Mouse (Mus musculus) kidney, embryonic 16.5 days (tissue): Measurements from ENCODE around the gene Fxyd7. TPM values are rescaled to one million over a fixed set of nuclear protein-coding genes. Genes with fewer than 3 reads are reported as not detected.
A peak's percentile ranks its signal among the peaks of the same experiment; 100 is the strongest.

Experiments
- ATAC-seq: fragments of 200-750 bp; cut with Nextera tagmentation; 2 replicates; pipeline ENCODE4 v1.8.0; 2017; ENCODE audit warnings: moderate TSS enrichment; ENCODE audit not compliant: low FRiP score, low TSS enrichment
- H3K27ac ChIP-seq: fragments of 300-500 bp; sonication (generic); 2 replicates; pipeline ENCODE4 v1.5.1; 2014; ENCODE audit warnings: low read length
- H3K27me3 ChIP-seq: fragments of 300-500 bp; sonication (generic); 2 replicates; pipeline ENCODE4 v1.6.1; 2014; ENCODE audit warnings: low read length, control low read depth, mixed read lengths; ENCODE audit not compliant: insufficient read depth
- H3K36me3 ChIP-seq: fragments of 300-500 bp; sonication (generic); 2 replicates; pipeline ENCODE4 v1.6.1; 2014; ENCODE audit warnings: low read length, control low read depth, mixed read lengths; ENCODE audit not compliant: insufficient read depth
- H3K4me1 ChIP-seq: fragments of 300-500 bp; sonication (generic); 2 replicates; pipeline ENCODE4 v1.6.1; 2014; ENCODE audit warnings: low read length, control low read depth, mixed read lengths; ENCODE audit not compliant: insufficient read depth
- H3K4me2 ChIP-seq: fragments of 300-500 bp; sonication (generic); replicated peaks from 2 replicates; pipeline ENCODE4 v1.6.1; 2014; ENCODE audit warnings: low read depth, low read length
- H3K4me3 ChIP-seq: fragments of 300-500 bp; sonication (generic); 2 replicates; pipeline ENCODE4 v1.5.1; 2014; ENCODE audit warnings: mild to moderate bottlenecking, low read length
- H3K9ac ChIP-seq: fragments of 300-500 bp; sonication (generic); replicated peaks from 2 replicates; pipeline ENCODE4 v1.6.1; 2014; ENCODE audit warnings: low read length
- H3K9me3 ChIP-seq: fragments of 300-500 bp; sonication (generic); 2 replicates; pipeline ENCODE4 v1.6.1; 2016; ENCODE audit warnings: low read length, control low read depth
- WGBS: fragments of 180-500 bp; shearing (Covaris S2); extraction: QIAGEN DNeasy Blood & Tissue Kit; methylation state at CpG from one replicate; pipeline ENCODE4 v1.1.7; 2014; 5-methylcytosine and 5-hydroxymethylcytosine counted together
- polyA plus RNA-seq: library from polyadenylated mRNA; unstranded; fragments of >200 nt; fragmentation: Nextera tagmentation; extraction: Ambion mirVana; gene quantifications from 2 replicates; pipeline ENCODE4 v1.2.1, GENCODE M21; 2015

Fxyd7 gene
- polyA plus RNA-seq, 1 experiment from 2014 or later: 11.4 TPM

- Histone ChIP-seq H3K9ac (peak overlapping the region; percentile 59), H3K36me3 (no peaks in the 10 kb centered on the region), H3K27ac (peak overlapping the region; percentile 73), H3K27me3 (peaks cover 49% of the 10 kb centered on the region), H3K4me3 (peak overlapping the region; percentile 34), H3K9me3 (no peaks in the 10 kb centered on the region), H3K4me2 (peak overlapping the region; percentile 48), H3K4me1 (peaks cover 43% of the 10 kb centered on the region)
- no peak for ATAC-seq
- 43% methylated on average over 11 of the region's 11 CpGs for WGBS
Measured at GRCm38 (mm10) chr7:31054661-31055320, 3.5 kb upstream of the Fxyd7 start.

- no peak overlapping the region for H3K4me2 ChIP-seq
- H3K4me1 ChIP-seq: peaks cover 49% of the 10 kb centered on the region
- peaks cover 57% of the 10 kb centered on the region for H3K27me3 ChIP-seq
- ATAC-seq: no peak
- H3K9me3 ChIP-seq: no peaks in the 10 kb centered on the region
- no peak overlapping the region for H3K4me3 ChIP-seq
- no peaks in the 10 kb centered on the region for H3K36me3 ChIP-seq
- no peak overlapping the region for H3K9ac ChIP-seq
- H3K27ac ChIP-seq: no peak overlapping the region
- WGBS: 24% methylated on average over 10 of the region's 10 CpGs
Measured at GRCm38 (mm10) chr7:31053882-31054447, 2.7 kb upstream of the Fxyd7 start.

GRCm38 (mm10) chr7:31052636-31053434 is 1.6 kb upstream of the Fxyd7 start:
- Histone ChIP-seq H3K4me3 (peak overlapping the region; percentile 32), H3K27me3 (peaks cover 60% of the 10 kb centered on the region), H3K4me1 (peaks cover 49% of the 10 kb centered on the region), H3K4me2 (peak overlapping the region; percentile 51), H3K36me3 (no peaks in the 10 kb centered on the region), H3K27ac (no peak overlapping the region), H3K9me3 (no peaks in the 10 kb centered on the region), H3K9ac (peak overlapping the region; percentile 51)
- WGBS: 3% methylated on average over 29 of the region's 34 CpGs
- peak; percentile 33 for ATAC-seq

GRCm38 (mm10) chr7:31052251-31052635 is 976 bp upstream of the Fxyd7 start:
- no peaks in the 10 kb centered on the region for H3K9me3 ChIP-seq
- no peak overlapping the region for H3K27ac ChIP-seq
- 2% methylated on average over 22 of the region's 22 CpGs for WGBS
- ATAC-seq: no peak
- H3K4me1 ChIP-seq: peaks cover 49% of the 10 kb centered on the region
- H3K4me3 ChIP-seq: peak overlapping the region; percentile 32
- peak overlapping the region; percentile 51 for H3K4me2 ChIP-seq
- peak overlapping the region; percentile 51 for H3K9ac ChIP-seq
- peaks cover 60% of the 10 kb centered on the region for H3K27me3 ChIP-seq
- H3K36me3 ChIP-seq: no peaks in the 10 kb centered on the region

- no peak overlapping the region for H3K9ac ChIP-seq
- peaks cover 49% of the 10 kb centered on the region for H3K4me1 ChIP-seq
- peaks cover 62% of the 10 kb centered on the region for H3K27me3 ChIP-seq
Measured at GRCm38 (mm10) chr7:31050921-31051320, 346 bp downstream of the Fxyd7 start.

GRCm38 (mm10) chr7:31050487-31050886 is 780 bp downstream of the Fxyd7 start:
- 2% methylated on average over 6 of the region's 6 CpGs for WGBS
- Histone ChIP-seq H3K27ac (no peak overlapping the region), H3K27me3 (peaks cover 62% of the 10 kb centered on the region), H3K9ac (no peak overlapping the region), H3K4me1 (peaks cover 48% of the 10 kb centered on the region), H3K4me2 (peak overlapping the region; percentile 37; the same call in 1 of the 2 replicates), H3K36me3 (no peaks in the 10 kb centered on the region), H3K4me3 (peak overlapping the region; percentile 8; the same call in 1 of the 2 replicates), H3K9me3 (no peaks in the 10 kb centered on the region)
- ATAC-seq: no peak

More at GRCm38 (mm10) chr7:31050921-31051320, 346 bp downstream of the Fxyd7 start:
- Histone ChIP-seq H3K36me3 (no peaks in the 10 kb centered on the region), H3K4me3 (peak overlapping the region; percentile 32), H3K27ac (no peak overlapping the region), H3K4me2 (peak overlapping the region; percentile 51), H3K9me3 (no peaks in the 10 kb centered on the region)
- no peak for ATAC-seq
- 3% methylated on average over 9 of the region's 9 CpGs for WGBS

DNA sequence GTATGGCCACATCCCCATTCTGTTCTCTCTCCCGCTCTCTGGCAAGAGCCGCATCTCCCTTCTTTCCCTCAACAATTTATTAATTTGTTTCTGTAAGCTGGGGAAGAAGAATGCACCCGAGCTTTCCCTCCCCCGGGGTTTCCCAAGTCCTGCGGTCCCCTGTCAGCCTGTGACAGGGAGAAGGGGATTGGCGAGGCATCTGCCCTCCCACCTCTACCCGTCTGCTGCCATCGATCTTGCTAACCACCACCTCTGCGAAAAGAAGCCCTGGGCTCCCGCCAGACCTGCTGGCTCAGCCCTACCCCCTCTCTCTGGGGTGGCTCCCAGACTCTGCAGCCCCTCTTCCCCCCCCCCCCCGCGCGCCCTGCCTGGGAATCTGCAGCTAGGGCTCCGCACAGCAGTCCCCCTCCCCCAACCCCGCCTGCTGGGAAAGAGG is 1.4 kb downstream of the Fxyd7 start:
- Histone ChIP-seq H3K9ac (0 out of 2 replicates have a peak overlapping the region, but pooled peaks have one; percentile 5), H3K36me3 (no peaks in the 10 kb centered on the region), H3K4me1 (peaks cover 42% of the 10 kb centered on the region), H3K9me3 (no peaks in the 10 kb centered on the region), H3K27me3 (peaks cover 62% of the 10 kb centered on the region), H3K4me3 (peak overlapping the region; percentile 8), H3K27ac (no peak overlapping the region), H3K4me2 (peak overlapping the region; percentile 37)
- ATAC-seq: no peak
- WGBS: 1% methylated on average over 10 of the region's 15 CpGs

- peaks cover 64% of the 10 kb centered on the region for H3K27me3 ChIP-seq
- whole genome bisulfite sequencing: 16% methylated on average over 5 of the region's 5 CpGs
- peak overlapping the region; percentile 8 for H3K4me3 ChIP-seq
- H3K9ac ChIP-seq: no peak overlapping the region
- no peak for ATAC-seq
- peak overlapping the region; percentile 37; the same call in 1 of the 2 replicates for H3K4me2 ChIP-seq
- no peaks in the 10 kb centered on the region for H3K36me3 ChIP-seq
- peaks cover 36% of the 10 kb centered on the region for H3K4me1 ChIP-seq
- H3K9me3 ChIP-seq: no peaks in the 10 kb centered on the region
- H3K27ac ChIP-seq: no peak overlapping the region
Measured at GRCm38 (mm10) chr7:31049135-31049845, 2.0 kb downstream of the Fxyd7 start.

- H3K4me2 ChIP-seq: peak within 1 kb of the TSS; percentile 61
- no peak for ATAC-seq
- no peaks in the 10 kb centered on the region for H3K36me3 ChIP-seq
- peak within 1 kb of the TSS; percentile 43 for H3K4me3 ChIP-seq
- 38% methylated on average over 10 of the region's 10 CpGs for WGBS
- H3K4me1 ChIP-seq: peaks cover 15% of the 10 kb centered on the region
- peak within 1 kb of the TSS; percentile 55 for H3K9ac ChIP-seq
- no peaks in the 10 kb centered on the region for H3K9me3 ChIP-seq
- H3K27me3 ChIP-seq: peaks cover 34% of the 10 kb centered on the region
- no peak within 1 kb of the TSS; the same call in 1 of the 2 replicates for H3K27ac ChIP-seq
Measured at GRCm38 (mm10) chr7:31042431-31042910, 8.8 kb downstream of the Fxyd7 start, which contains the start of gene Fxyd5. Gene Fxyd5, minus strand, starts transcription at chr7:31042481.
